Mouse (Mus musculus): ENCODE data around the gene Plcb4.

The Plcb4 gene

DNA sequence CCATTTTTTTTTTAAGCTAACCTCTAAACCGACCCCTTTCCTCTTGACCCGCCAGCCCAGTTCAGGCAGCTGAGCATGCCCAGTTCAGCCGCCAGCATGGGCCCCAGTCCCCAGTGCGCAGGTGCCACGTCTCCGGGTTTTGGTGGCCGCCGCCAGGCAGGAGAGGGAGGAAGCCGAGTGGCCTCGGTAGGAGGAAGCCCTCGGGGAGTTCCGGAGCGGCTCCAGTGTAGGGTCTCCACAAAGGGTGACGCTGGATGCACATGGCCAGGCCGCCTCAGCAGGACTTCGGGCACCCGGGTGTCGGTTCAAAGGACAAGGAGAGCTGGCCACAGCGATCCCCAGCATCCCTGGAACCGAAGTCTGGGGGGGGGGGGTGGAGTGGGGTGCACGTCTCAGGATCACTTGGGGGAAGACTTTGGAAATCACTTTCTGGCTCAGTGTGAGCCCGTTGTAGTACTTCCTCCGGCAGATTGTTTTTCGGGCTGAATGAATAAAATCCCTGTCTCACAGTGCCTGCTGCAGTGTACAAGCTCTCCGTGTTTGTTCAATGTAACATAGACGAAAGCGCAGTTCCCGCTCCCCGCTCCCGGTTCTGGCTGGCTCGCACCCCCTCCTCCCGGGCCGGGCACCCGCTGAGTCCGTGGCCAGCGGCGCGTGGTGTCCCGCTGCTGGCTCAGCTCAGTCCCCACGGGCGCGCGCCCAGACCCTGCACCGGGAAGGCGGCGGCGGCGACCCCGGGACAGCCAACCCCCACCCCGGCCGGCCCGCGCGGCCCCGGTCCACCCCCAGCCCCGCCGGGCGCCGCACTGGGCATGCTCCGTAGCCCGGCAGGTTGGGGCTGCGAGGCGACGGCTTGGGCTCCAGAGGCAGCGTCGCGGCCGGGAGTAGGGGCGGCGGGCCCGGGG lies at the start of gene Plcb4:
TSS of gene Plcb4 (plus strand) at position 526 of the 905 bp plus-strand sequence.
- peak; percentile 92 for DNase-seq

DNA sequence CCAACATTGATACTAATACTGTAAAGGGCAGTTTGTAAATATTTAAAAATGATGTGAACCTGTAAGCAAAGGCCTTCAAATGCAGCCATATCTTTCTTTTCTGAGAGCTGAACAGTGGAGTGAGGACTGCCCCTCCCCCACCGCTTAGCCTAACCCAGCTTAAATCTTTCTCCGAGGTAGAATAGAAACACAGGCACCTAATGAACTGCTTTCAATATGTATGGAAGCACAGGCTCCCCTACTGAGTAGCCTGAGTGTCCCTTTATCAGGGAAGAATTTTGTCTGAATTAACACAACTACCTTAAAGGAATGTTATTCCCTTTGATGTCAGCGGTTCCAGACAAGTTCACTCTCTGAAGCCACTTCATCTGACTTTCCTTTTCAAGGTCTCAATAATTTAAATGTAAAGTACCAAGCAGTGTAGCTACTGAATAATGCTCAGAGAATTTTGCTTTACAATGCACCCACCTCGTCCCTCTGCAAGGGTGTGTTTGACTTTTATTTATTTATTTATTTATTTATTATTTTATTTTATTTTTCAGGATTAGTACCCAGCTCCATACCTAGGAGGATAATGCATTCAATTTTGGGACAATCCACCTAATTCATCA lies 44.1 kb upstream of the Plcb4 start:
- peak; percentile 40 for DNase-seq

DNA sequence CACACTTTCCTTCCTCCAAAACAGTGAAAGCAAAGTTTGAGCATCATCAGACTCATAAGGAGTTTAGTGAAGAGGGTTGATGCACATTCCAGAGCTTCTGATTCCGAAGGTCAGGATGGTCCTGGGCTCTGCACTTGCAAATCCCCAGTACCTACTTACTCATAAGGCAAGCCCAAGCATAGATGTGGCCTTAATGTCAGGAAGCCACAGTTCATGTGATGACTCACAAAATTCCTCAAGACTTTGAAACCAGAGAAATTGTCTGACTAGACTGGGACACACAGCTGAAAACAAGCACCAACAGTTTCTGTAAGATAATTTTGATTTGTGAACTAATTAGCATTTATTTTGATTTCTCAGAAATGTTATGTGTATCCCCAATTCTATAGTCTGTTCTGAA lies 42.7 kb upstream of the Plcb4 start:
- DNase-seq, result no peak

DNA sequence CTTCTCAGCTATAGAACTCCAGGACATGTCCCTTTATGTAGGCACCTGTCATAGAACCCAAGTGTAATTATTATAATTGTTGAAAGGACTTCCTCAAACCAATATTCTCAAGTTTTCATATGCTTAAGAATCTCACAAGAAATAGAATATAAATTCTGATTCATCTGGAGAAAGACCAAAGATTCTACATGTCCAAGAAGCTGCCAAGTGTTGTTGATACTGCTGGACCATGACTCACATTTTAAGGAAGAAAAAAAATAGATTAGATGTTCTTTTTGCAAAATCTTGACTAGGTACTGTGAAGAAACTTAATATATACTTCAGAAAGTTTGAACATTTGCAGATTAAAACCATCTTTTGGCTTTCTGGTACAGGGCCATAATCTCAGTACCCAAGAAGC lies 40.3 kb upstream of the Plcb4 start:
- no peak for DNase-seq

DNA sequence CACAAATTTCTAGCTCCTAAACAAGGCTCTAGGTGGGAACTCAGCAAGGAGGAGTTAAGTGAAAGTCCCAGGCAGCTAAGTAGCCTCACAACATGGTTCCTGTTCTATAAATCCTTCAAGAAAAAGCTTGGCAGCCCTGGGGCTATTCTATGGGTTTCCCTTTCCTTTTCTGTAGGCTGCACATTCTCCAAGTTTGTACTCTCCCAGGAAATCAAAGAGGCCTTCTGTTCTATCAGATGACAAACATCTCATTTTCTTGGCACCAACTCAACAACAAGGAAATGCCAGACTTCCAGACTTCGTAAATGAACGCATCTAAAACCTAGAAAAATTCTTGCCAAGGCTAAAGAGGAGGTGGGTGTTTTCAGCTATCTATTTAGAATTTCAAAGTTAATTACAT lies 38.9 kb upstream of the Plcb4 start:
- no peak for DNase-seq

DNA sequence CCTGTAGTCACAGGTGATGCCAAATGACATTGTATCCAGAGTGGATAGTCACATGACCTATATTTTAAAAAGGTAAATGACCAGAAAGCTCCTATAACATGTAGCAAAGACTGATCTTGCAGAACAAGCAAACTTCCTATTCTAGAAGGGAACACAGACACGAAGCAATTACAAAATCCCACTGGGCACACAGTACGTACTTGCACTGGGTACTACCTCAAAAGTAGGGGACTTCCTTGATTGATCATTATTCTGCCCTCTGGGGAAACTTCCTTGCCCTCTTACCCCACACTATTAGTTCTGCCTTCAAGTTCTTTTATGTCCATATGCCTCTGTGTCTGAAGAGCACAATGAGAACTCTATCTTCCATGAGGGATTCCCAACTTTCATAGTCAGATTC lies 31.0 kb upstream of the Plcb4 start:
- DNase-seq, result no peak

DNA sequence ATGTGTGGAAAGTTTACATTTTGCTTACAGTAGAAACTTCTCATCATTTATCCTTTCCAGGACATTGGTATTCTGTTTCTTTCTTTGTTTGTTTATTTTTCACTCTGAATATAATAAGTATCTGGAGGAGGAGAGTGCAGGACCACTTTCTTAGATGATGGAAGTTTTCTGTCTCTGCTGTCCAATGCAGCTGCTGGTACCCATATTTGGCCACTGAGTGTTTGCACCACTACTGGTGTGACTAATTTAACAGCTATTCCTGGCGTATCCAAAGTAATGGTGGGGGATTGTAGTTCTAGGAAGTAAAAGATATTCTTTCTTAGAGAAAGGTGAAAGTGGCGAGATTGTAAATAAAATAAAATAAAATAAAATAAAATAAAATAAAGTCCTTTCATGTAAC lies 21.6 kb upstream of the Plcb4 start:
- DNase-seq, result no peak

DNA sequence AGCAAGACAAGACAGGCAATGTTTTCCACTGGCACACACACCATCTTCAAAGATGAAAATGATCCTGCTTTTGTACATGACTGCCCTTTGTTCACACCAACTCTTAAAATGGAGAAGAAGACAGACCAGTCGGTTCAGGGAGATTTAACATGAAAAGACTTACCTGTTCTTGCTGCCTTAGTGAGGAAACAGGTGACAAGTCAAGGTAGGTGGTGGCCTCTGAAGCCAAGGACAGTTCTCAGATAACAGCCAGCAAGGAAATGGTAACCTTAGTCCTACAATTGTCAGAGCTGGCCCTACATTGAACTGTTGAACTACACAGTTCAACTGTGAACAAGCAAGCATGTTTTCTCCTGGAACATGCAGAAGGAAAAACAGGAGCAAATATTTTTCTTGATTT lies 17.8 kb upstream of the Plcb4 start:
- no peak for DNase-seq

DNA sequence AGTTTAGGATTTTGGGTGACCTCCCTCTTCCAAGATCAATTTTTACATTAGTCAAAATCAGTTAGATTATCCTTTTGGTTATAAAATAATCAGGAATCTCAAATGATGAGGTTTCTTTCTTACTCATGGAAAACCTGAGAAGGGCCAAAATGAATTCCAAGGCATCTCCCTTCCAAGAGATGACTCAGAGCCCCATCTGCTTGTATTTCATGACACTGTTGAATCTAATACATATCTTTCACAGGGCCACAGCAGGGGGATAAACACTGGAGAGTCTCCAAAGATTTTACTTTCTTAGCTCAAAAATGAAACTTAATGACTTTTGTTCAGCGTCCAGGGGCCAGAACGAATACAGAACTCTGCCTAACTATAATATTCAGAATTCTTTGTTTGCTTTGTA lies 17.2 kb upstream of the Plcb4 start:
- no peak for DNase-seq

DNA sequence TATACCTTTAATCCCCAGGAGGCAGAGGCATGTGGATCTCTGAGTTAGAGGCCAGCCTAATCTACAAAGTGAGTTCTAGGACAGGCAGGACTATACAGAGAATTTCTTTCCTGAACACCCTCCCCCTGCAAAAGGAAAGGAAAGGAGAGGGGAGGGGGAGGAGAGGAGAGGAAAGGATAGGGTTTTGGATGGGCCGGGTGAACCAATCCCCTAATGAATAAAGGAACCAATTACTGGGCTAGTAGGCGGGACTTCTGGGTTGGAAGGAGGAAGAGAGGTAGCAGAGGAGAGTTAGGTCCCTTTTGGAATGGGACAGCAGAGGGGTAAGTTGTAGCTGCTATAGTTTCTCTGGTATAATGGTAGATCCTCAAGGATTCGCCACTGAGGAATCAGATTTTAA lies 12.6 kb upstream of the Plcb4 start:
- no peak for DNase-seq

DNA sequence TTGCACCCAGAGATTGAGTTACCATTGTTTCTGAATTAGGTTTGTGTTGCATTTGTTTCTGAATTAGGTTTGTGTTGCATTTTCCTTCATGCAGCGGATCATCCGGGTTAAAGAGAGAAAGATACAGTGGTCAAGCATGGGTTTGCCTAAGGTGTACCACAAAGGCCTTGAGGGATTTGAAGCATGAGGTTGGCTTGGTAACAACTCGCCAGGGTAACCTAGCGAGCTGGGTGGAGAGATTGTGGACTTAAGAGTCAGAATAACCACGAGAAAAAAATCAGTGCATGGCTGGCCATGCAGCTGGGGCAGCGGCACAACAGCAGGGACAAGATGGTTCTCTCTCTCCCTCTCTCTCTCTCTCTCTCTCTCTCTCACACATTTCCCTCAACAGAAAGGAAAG lies 12.2 kb upstream of the Plcb4 start:
- DNase-seq, result no peak

DNA sequence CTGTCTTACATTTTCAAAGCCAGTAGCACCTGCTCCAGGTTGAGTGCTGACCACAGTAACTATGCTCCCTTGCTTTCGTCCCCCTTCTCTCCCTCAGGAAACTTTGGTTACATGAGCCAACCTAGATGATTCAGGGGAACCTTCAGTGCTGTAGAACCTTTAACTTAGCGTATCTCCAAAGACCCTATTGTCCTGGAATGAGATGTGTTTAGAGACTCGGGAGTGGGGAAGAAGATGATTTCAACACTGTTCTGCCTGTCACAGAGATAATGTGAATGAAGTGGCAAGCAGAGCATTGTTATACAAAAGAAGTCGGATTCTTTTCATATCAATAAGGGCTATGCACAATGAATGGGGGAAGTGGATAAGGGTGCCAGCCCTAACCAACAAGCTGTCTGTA lies 10.8 kb upstream of the Plcb4 start:
- no peak for DNase-seq

DNA sequence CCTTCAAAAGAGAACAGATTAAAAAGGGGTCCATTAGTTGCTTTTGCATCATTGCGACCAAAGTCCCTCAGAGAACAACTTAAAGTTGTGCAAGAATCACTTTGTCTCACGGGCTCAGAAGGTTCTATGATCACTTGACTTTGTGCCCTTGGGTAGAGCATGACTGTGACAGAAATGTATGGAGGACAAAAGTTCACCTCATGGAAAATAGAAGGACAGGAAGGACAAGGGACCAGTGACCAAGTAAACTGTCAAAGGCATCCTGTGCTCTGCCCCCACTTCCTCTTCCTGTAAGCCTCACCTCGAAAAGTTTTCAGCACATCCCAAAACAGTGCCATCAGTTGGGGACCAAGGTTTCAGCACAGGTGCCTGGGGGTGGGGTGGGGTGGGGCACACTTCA lies 7.9 kb upstream of the Plcb4 start:
- DNase-seq, result no peak

DNA sequence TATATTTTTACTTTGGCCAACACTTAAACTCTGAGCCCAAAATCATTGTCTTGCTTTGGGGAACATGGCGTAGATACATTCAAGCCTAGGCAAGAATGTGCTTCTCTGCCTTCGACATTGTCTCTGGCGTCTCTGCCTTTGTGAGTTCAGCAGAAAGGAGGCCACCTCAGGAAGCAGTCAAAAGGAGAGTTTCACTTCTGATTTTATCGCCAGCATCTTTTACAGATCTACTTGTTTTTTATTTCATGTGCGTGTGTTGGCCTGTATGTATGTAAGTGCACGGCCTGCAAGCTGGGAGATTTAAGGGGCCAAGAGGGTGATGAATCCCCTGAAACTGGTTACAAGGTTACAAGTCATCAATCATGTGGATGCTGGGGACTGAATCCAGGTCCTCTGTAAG lies 6.8 kb upstream of the Plcb4 start:
- DNase-seq, result no peak

DNA sequence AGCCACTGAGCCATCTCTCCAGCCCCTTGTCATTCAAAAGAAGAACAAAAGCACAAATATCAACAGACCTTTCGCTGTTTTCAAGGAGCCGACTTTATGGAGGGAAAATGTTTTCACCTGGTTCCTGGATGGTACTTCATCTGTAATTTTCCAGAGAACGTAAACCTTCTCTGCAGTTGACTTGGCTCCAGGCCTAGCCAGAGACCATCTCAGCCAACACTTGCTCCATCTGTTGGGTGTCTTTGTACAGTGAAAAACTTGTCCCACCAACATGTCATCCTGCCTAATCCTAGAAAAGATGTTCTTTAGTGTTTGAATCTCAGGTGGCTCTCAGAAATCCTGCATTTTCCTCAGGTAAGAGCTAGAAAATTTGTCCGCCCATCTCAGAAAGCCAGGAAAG lies 6.4 kb upstream of the Plcb4 start:
- DNase-seq, result no peak

DNA sequence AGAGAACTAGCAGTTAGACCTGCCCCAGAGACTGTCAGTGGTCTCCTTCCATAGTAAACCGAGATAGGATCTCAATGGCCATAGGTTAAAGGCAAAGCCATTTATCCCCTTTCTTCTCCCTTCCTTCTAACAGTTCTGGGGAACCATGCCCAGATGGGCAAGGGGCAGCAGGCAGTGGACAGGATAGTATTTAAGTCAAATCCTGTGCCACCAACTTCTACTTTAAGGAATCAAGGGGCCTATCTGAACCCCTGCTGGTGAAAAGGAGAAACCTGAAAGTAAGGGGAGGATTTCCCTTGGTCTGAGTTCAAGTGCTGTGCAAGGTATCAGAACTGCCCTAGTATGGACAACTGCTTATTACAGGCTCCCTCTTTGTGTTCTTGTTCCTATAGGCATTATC lies 2.9 kb upstream of the Plcb4 start:
- DNase-seq, result no peak

DNA sequence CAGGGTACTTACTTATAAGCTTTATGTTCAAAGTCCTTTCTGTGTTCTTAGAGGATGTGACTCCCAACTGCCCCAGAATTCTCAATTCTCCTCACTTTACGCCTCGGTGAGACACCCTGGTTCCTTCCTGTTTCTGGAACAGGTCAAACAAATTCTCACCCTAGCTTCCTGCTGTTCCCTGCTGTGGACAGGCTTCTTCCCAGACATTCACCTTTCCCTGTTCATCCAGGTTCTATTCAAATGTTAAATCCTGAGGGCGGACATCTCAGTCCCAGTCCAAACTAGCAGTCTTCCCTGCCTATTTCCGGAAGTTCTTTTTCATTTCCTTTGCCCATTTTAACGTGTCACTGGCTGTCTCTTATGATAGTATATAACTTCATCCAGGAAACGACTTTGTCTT lies 2.2 kb upstream of the Plcb4 start:
- no peak for DNase-seq

DNA sequence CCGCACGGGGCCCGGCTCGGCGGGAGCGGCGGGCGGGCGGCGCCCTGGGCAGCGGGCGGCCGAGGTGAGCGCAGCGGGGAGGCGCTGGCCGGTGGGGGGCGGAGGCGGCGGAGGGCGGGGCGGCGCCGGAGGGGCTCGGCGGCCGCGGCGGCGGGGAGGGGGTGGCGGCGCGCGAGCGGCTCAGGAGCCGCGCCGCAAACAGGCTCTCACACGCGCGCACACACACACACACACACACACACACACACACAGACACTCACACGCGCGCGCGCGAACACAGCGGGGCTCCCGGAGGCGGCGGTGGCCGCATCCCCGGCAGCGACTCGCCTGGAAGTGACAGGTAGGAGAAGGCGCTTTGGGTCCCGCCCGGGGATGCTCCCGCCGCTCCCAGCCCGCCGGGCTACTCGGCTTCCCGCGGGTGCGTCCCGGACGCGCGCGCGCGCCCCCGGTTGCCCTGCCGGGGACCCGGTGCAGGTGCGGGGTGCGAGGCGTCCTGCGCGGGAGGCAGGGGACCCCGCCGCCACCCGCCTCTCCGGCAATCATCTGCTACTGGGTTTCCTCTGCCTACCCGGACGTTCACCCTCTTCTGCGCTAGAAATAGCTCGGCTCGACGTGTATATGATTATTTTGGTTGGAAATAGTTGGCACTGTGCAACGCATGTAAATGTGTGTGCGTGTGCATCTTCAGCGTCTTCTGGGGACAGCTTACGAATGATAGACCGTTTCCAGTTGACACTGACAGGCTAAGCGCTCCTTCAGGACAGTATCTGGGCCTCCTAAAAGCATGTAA lies 775 bp downstream of the Plcb4 start:
- DNase-seq, result peak; percentile 82

DNA sequence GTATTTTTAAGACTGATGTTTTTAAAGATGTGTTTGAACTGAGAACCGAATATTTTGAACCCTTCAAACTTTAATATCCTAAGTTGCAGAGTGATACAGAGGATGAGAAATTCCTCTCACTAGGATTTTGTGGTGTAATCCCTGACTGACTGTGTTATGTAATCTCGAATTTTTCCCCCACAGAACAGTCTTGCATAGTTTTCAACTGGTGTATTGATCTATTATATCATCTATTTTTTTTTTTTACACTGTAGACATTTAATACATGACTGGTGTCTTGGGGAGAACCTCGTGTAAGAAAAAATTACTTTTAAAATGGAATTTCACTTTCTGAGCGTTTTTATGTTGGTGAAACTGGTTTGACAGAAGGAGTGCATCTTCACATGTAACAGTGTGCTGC lies 2.0 kb downstream of the Plcb4 start:
- DNase-seq, result no peak

DNA sequence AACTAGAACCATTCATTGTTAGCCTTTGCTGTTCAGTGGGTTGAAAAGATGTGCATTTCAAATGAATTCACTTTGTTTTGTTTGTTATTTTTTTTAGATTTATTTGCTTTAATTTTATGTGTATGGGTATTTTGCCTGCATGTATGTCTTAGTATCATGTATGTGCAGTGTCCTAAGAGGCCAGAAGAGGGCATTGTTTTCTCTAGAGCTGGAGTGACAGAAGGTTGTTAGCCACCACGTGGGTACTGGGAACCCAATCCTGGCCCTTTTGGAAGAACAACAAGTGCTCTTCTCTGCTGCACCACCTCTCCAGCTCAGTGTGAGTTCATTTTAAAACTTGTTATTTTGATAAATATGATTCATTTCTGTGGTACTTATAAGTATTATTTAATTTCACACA lies 5.0 kb downstream of the Plcb4 start:
- DNase-seq, result no peak

DNA sequence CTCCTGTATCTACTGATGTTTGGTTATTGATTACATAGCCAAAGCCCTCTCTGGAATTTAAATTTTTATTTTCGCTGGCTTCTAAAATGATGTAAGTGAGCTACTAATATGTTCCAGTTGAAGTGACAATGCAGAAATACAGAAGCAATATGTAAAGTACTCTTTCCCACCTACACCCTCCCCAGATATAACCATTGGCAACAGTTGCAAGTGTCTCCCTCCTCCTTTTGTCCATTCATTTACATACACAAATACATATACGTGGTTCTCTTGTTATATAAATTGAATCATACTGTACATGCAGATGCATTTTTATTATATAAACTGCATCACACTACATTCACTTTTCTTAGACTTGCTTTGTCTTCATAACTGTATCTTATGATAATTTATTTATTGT lies 8.7 kb downstream of the Plcb4 start:
- DNase-seq, result no peak

DNA sequence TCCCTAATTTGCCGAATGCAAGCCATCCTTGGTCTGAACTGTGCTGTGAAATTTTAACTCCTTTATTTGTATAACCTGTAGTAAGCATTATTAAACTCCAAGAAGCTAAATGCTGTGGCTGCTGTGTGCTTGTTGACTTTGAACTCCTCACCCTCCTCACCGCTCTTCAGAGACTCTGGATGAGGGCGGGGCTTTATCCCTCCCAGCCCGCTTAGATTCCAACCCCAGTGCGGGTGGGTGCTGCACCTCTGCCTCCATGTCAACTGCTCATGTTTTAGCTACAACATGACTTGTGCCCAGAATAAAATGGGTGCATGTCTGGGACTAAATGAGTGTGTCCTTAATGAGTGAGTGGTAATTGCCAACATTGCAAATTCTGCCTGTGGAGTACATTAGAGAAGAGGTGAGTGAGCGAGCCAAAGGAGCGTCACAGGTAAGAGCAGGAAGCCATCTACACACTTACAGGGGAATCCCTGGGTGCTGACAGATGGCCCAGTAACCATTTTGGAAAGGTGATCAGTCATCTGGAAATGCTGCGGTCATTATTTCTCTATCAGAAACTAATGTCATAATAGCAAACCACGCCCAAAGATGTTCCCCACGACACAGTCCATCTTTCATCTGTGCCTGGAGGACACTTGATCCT lies 13.8 kb downstream of the Plcb4 start:
- DNase-seq, result no peak

DNA sequence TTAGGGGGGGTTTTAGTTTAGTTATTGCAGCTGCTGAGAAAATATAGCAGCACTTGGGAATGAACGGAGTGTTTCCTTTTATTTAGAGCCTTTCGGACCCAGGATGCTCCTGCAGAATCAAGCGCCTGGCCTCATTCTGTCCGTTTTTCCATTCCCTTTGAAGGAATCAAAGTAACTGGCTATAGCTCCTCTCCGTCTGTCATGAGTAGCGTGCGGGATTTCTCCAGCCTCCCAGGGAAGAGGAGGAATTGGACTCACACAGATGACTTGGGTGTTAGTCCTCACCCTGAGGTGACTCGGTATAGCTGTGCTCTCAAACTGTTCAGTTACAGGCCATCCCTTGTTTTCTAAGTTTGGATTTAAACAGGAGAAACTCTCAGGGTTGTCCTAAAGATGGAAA lies 14.8 kb downstream of the Plcb4 start:
- no peak for DNase-seq

Measured in embryo, embryonic 11 days (tissue).